In genomic region chr1:153049451-153049850, GRCm38 (mm10) we compare ENCODE assay signal across 14 mouse cellular contexts.
"Had no signal": no experiment of that assay in that cellular context is flagged by ENCODE, and none has a peak within 500 bp of the region (broad histone marks: within the 10 kb centered on the region; RNA-seq: fewer than 3 reads in every experiment).

No protein-coding gene starts in this region.

- H3K27me3 ChIP-seq: lung, embryonic 15.5 days had no signal

- H3K9me3 ChIP-seq: kidney, embryonic 15.5 days; limb, embryonic 12.5 days; liver, embryonic 13.5 days; lung, embryonic 15.5 days; midbrain, embryonic 15.5 days; neural tube, embryonic 12.5 days had no signal

- H3K36me3 ChIP-seq: kidney, embryonic 15.5 days; limb, embryonic 12.5 days; liver, embryonic 13.5 days; lung, embryonic 15.5 days; midbrain, embryonic 15.5 days; neural tube, embryonic 12.5 days had no signal

- H3K27ac ChIP-seq: kidney, embryonic 15.5 days; limb, embryonic 12.5 days; liver, embryonic 13.5 days; lung, embryonic 15.5 days; midbrain, embryonic 15.5 days; neural tube, embryonic 12.5 days; stomach, postnatal 0 days had no signal

- H3K4me3 ChIP-seq: kidney, embryonic 15.5 days; limb, embryonic 12.5 days; liver, embryonic 13.5 days; lung, embryonic 15.5 days; midbrain, embryonic 15.5 days; neural tube, embryonic 12.5 days had no signal

- DNase-seq: kidney, postnatal 25 days; layer of hippocampus, adult 9-11 months; layer of hippocampus, postnatal 36 days; liver; liver, embryonic 13.5 days; liver, postnatal 0 days; lung, postnatal 36 days; thymus, postnatal 4 days had no signal

- ATAC-seq: liver, postnatal 0 days; midbrain, embryonic 15.5 days had no signal

- H3K4me1 ChIP-seq: liver, embryonic 13.5 days had no signal
